Mouse (Mus musculus): ENCODE results near the gene Sema4d. TPM values are rescaled to one million over a fixed set of nuclear protein-coding genes. Genes with fewer than 3 reads are reported as not detected.

Sema4d gene
- total and polyA plus RNA-seq, 3 experiments, result 52.2 to 67.6 (median 52.2) TPM

GRCm38 (mm10) chr13:51729887-51730361, 63.6 kb downstream of the Sema4d start:
- TF ChIP-seq POLR2A (IDR thresholded peaks at IDR 0.05; ENCODE audit: insufficient read depth, low read depth, low read length) (no peak), CTCF (IDR thresholded peaks at IDR 0.05) (peak; percentile 54), EP300 (IDR thresholded peaks at IDR 0.05; ENCODE audit: insufficient read depth, low read depth, low read length) (no peak)
- no peak overlapping the region for H3K27ac ChIP-seq
- no peak overlapping the region for H3K9ac ChIP-seq (ENCODE audit: low read depth, low read length)
- H3K36me3 ChIP-seq (ENCODE audit: control insufficient read depth, insufficient read depth, low read length), result no peaks in the 10 kb centered on the region
- DNase-seq, result no peak
- peaks cover 3% of the 10 kb centered on the region for H3K4me1 ChIP-seq (ENCODE audit: control insufficient read depth, insufficient read depth, low read length)
- intact Hi-C loops (cut with DNase I), result no loop called here
- no peaks in the 10 kb centered on the region for H3K27me3 ChIP-seq (ENCODE audit: control insufficient read depth, insufficient read depth, low read length)
- no peaks in the 10 kb centered on the region for H3K79me2 ChIP-seq (replicated peaks; ENCODE audit: control insufficient read depth, insufficient read depth, low read length)
- no peak overlapping the region for H3K4me3 ChIP-seq
- 18% methylated on average over 4 of the region's 4 CpGs for WGBS

- Histone ChIP-seq H3K4me1 (ENCODE audit: control insufficient read depth, insufficient read depth, low read length) (peaks cover 3% of the 10 kb centered on the region), H3K27ac (no peak overlapping the region), H3K79me2 (replicated peaks; ENCODE audit: control insufficient read depth, insufficient read depth, low read length) (no peaks in the 10 kb centered on the region), H3K9ac (ENCODE audit: low read depth, low read length) (no peak overlapping the region), H3K36me3 (ENCODE audit: control insufficient read depth, insufficient read depth, low read length) (no peaks in the 10 kb centered on the region), H3K4me3 (no peak overlapping the region), H3K27me3 (ENCODE audit: control insufficient read depth, insufficient read depth, low read length) (no peaks in the 10 kb centered on the region)
- DNase-seq, result no peak
- intact Hi-C loops (cut with DNase I), result no loop called here
- 50% methylated on average over 7 of the region's 7 CpGs for WGBS
- no peak for TF ChIP-seq EP300 (IDR thresholded peaks at IDR 0.05; ENCODE audit: insufficient read depth, low read depth, low read length)
- no peak for TF ChIP-seq POLR2A (IDR thresholded peaks at IDR 0.05; ENCODE audit: insufficient read depth, low read depth, low read length)
Observed at GRCm38 (mm10) chr13:51727364-51727763, 66.2 kb downstream of the Sema4d start.

GRCm38 (mm10) chr13:51725926-51726574, 67.5 kb downstream of the Sema4d start:
- no peak overlapping the region for H3K27ac ChIP-seq
- H3K27me3 ChIP-seq (ENCODE audit: control insufficient read depth, insufficient read depth, low read length), result no peaks in the 10 kb centered on the region
- no peak overlapping the region for H3K9ac ChIP-seq (ENCODE audit: low read depth, low read length)
- DNase-seq, result no peak
- peaks cover 3% of the 10 kb centered on the region for H3K4me1 ChIP-seq (ENCODE audit: control insufficient read depth, insufficient read depth, low read length)
- WGBS, result 72% methylated on average over 8 of the region's 8 CpGs
- H3K79me2 ChIP-seq (replicated peaks; ENCODE audit: control insufficient read depth, insufficient read depth, low read length), result no peaks in the 10 kb centered on the region
- no peak overlapping the region for H3K4me3 ChIP-seq
- intact Hi-C loops (cut with DNase I), result no loop called here
- TF ChIP-seq EP300 (IDR thresholded peaks at IDR 0.05; ENCODE audit: insufficient read depth, low read depth, low read length) (no peak), CTCF (IDR thresholded peaks at IDR 0.05) (no peak), POLR2A (IDR thresholded peaks at IDR 0.05; ENCODE audit: insufficient read depth, low read depth, low read length) (no peak)
- no peaks in the 10 kb centered on the region for H3K36me3 ChIP-seq (ENCODE audit: control insufficient read depth, insufficient read depth, low read length)

GRCm38 (mm10) chr13:51725446-51725845, 68.1 kb downstream of the Sema4d start:
- H3K4me3 ChIP-seq, result no peak overlapping the region
- peaks cover 2% of the 10 kb centered on the region for H3K4me1 ChIP-seq (ENCODE audit: control insufficient read depth, insufficient read depth, low read length)
- intact Hi-C loops (cut with DNase I), result no loop called here
- no peak overlapping the region for H3K27ac ChIP-seq
- WGBS, result 88% methylated on average over 7 of the region's 7 CpGs
- H3K36me3 ChIP-seq (ENCODE audit: control insufficient read depth, insufficient read depth, low read length), result no peaks in the 10 kb centered on the region
- no peaks in the 10 kb centered on the region for H3K27me3 ChIP-seq (ENCODE audit: control insufficient read depth, insufficient read depth, low read length)
- H3K79me2 ChIP-seq (replicated peaks; ENCODE audit: control insufficient read depth, insufficient read depth, low read length), result no peaks in the 10 kb centered on the region
- TF ChIP-seq POLR2A (IDR thresholded peaks at IDR 0.05; ENCODE audit: insufficient read depth, low read depth, low read length) (no peak), CTCF (IDR thresholded peaks at IDR 0.05) (no peak), EP300 (IDR thresholded peaks at IDR 0.05; ENCODE audit: insufficient read depth, low read depth, low read length) (no peak)
- DNase-seq, result no peak
- no peak overlapping the region for H3K9ac ChIP-seq (ENCODE audit: low read depth, low read length)

GRCm38 (mm10) chr13:51724566-51724965, 69.0 kb downstream of the Sema4d start:
- Histone ChIP-seq H3K27me3 (ENCODE audit: control insufficient read depth, insufficient read depth, low read length) (no peaks in the 10 kb centered on the region), H3K4me3 (no peak overlapping the region), H3K79me2 (replicated peaks; ENCODE audit: control insufficient read depth, insufficient read depth, low read length) (no peaks in the 10 kb centered on the region), H3K27ac (no peak overlapping the region), H3K4me1 (ENCODE audit: control insufficient read depth, insufficient read depth, low read length) (no peaks in the 10 kb centered on the region), H3K9ac (ENCODE audit: low read depth, low read length) (no peak overlapping the region), H3K36me3 (ENCODE audit: control insufficient read depth, insufficient read depth, low read length) (no peaks in the 10 kb centered on the region)
- intact Hi-C loops (cut with DNase I), result no loop called here
- WGBS, result 76% methylated on average over 6 of the region's 6 CpGs
- no peak for DNase-seq
- no peak for TF ChIP-seq CTCF (IDR thresholded peaks at IDR 0.05)
- no peak for TF ChIP-seq POLR2A (IDR thresholded peaks at IDR 0.05; ENCODE audit: insufficient read depth, low read depth, low read length)
- no peak for TF ChIP-seq EP300 (IDR thresholded peaks at IDR 0.05; ENCODE audit: insufficient read depth, low read depth, low read length)

GRCm38 (mm10) chr13:51723114-51723513, 70.4 kb downstream of the Sema4d start:
- TF ChIP-seq CTCF (IDR thresholded peaks at IDR 0.05) (no peak), EP300 (IDR thresholded peaks at IDR 0.05; ENCODE audit: insufficient read depth, low read depth, low read length) (no peak), POLR2A (IDR thresholded peaks at IDR 0.05; ENCODE audit: insufficient read depth, low read depth, low read length) (no peak)

More at GRCm38 (mm10) chr13:51723114-51723513, 70.4 kb downstream of the Sema4d start:
- Histone ChIP-seq H3K27me3 (ENCODE audit: control insufficient read depth, insufficient read depth, low read length) (no peaks in the 10 kb centered on the region), H3K9ac (ENCODE audit: low read depth, low read length) (no peak overlapping the region), H3K79me2 (replicated peaks; ENCODE audit: control insufficient read depth, insufficient read depth, low read length) (no peaks in the 10 kb centered on the region), H3K4me1 (ENCODE audit: control insufficient read depth, insufficient read depth, low read length) (no peaks in the 10 kb centered on the region), H3K27ac (no peak overlapping the region), H3K4me3 (no peak overlapping the region), H3K36me3 (ENCODE audit: control insufficient read depth, insufficient read depth, low read length) (no peaks in the 10 kb centered on the region)
- WGBS, result 82% methylated on average over 5 of the region's 5 CpGs
- no peak for DNase-seq
- intact Hi-C loops (cut with DNase I), result no loop called here

Data from heart, adult 2 months (tissue).